21 mouse cellular contexts compared by ENCODE assay signal in the genomic region with DNA sequence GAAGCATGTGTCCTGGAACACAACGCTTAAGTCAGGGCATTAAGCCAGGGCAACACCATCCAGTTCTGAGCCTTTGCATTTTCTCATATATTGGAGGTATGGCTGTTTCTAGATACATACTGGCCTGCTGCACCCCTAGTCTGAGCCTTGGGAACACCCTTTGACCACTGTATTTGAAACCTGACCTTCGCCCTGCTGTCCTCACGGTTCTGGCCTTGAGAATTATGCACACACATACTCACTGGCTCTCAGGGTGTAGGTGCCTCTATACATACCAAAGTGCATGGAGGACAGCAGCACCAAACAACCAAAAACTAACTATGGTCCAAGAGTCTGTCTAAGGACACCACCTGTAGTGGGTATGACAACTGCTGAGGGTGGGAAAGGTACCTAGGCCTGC. TPM values are rescaled to one million over a fixed set of nuclear protein-coding genes. Genes with fewer than 3 reads are reported as not detected.
DNase-seq lines count a peak whose midpoint lies in the region; ATAC-seq and TF ChIP-seq lines count a peak whose summit lies in the region.
"Had no signal": no experiment of that assay in that cellular context is flagged by ENCODE, and none has a peak within 500 bp of the region (broad histone marks: within the 10 kb centered on the region; RNA-seq: fewer than 3 reads in every experiment).

No protein-coding gene starts in this region.

- H3K27ac ChIP-seq in kidney, postnatal 0 days, result no peak overlapping the region
- 0 out of 2 replicates have a peak overlapping the region, but pooled peaks have one; percentile 33 for H3K27ac ChIP-seq in stomach, embryonic 16.5 days (ENCODE audit: low read length)
- no peak overlapping the region for H3K27ac ChIP-seq in stomach, postnatal 0 days (replicated peaks)
- 0 out of 2 replicates have a peak overlapping the region, but pooled peaks have one; percentile 3 for H3K27ac ChIP-seq in liver, embryonic 15.5 days (replicated peaks)
- H3K27ac ChIP-seq: embryonic facial prominence, embryonic 12.5 days; forebrain, embryonic 15.5 days; heart, embryonic 10.5 days; hindbrain, embryonic 12.5 days had no signal

- TF ChIP-seq CTCF in kidney, postnatal 0 days (IDR thresholded peaks at IDR 0.05; ENCODE audit: low read depth), result no peak
- TF ChIP-seq CTCF in stomach, postnatal 0 days (IDR thresholded peaks at IDR 0.05; ENCODE audit: low read depth), result no peak

- H3K9ac ChIP-seq in kidney, postnatal 0 days (ENCODE audit: low read depth, low read length), result no peak overlapping the region
- H3K9ac ChIP-seq in stomach, embryonic 16.5 days (ENCODE audit: low read length), result no peak overlapping the region
- no peak overlapping the region for H3K9ac ChIP-seq in stomach, postnatal 0 days (ENCODE audit: low read length)
- H3K9ac ChIP-seq in liver, embryonic 15.5 days, result no peak overlapping the region
- H3K9ac ChIP-seq: embryonic facial prominence, embryonic 12.5 days; forebrain, embryonic 15.5 days; hindbrain, embryonic 12.5 days had no signal

- no peak for DNase-seq in kidney, postnatal 0 days (ENCODE audit: low spot score)
- no peak for DNase-seq in kidney, adult 8-10 months
- DNase-seq in stomach, postnatal 0 days (ENCODE audit: low spot score), result no peak
- no peak for DNase-seq in cerebellum, postnatal 36 days
- DNase-seq in spleen, postnatal 14 days (ENCODE audit: low spot score in 2 of 2), result no peak
- DNase-seq: adrenal gland, postnatal 25 days; cerebellum, adult 2 months; cerebellum, postnatal 10 days; gastrocnemius, postnatal 36 days; heart, adult 18-20 months; heart, postnatal 10 days; heart, postnatal 4 days had no signal

- no peak for TF ChIP-seq EP300 in stomach, postnatal 0 days (optimal IDR thresholded peaks at IDR 0.05)

- H3K4me3 ChIP-seq in kidney, postnatal 0 days (replicated peaks; ENCODE audit: low read depth, low read length), result no peak overlapping the region
- no peak overlapping the region for H3K4me3 ChIP-seq in stomach, embryonic 16.5 days (replicated peaks; ENCODE audit: low read length)
- no peak overlapping the region for H3K4me3 ChIP-seq in stomach, postnatal 0 days (ENCODE audit: low read depth, low read length)
- no peak overlapping the region for H3K4me3 ChIP-seq in liver, embryonic 15.5 days (replicated peaks)
- H3K4me3 ChIP-seq: embryonic facial prominence, embryonic 12.5 days; forebrain, embryonic 15.5 days; heart, embryonic 10.5 days; hindbrain, embryonic 12.5 days had no signal

- peaks cover 81% of the 10 kb centered on the region for H3K36me3 ChIP-seq in kidney, postnatal 0 days (ENCODE audit: insufficient read depth, low read length)
- H3K36me3 ChIP-seq in stomach, embryonic 16.5 days (ENCODE audit: control insufficient read depth, insufficient read depth, low read length), result peaks cover 43% of the 10 kb centered on the region
- H3K36me3 ChIP-seq in stomach, postnatal 0 days (ENCODE audit: control insufficient read depth, insufficient read depth, low read length), result peaks cover 53% of the 10 kb centered on the region
- H3K36me3 ChIP-seq in liver, embryonic 15.5 days (replicated peaks), result peaks cover 96% of the 10 kb centered on the region

- 0 out of 2 replicates have a peak, but pooled peaks have one; percentile 27 for ATAC-seq in kidney, postnatal 0 days (replicated peaks; ENCODE audit: low FRiP score, low read depth)
- no peak for ATAC-seq in stomach, embryonic 16.5 days (ENCODE audit: insufficient read depth, low FRiP score)
- no peak for ATAC-seq in stomach, postnatal 0 days (ENCODE audit: low FRiP score, low TSS enrichment)
- no peak for ATAC-seq in liver, embryonic 15.5 days (ENCODE audit: insufficient read depth)
- ATAC-seq: activated CD4-positive, CD25-positive, alpha-beta regulatory T cell, adult 4 months; forebrain, embryonic 15.5 days; Patski had no signal

- WGBS in kidney, postnatal 0 days, result 92% methylated on average over 3 of the region's 3 CpGs
- 86% methylated on average over 3 of the region's 3 CpGs for WGBS in stomach, embryonic 16.5 days
- whole genome bisulfite sequencing in stomach, postnatal 0 days, result 93% methylated on average over 3 of the region's 3 CpGs
- WGBS in liver, embryonic 15.5 days (ENCODE audit: insufficient replicate concordance), result 90% methylated on average over 3 of the region's 3 CpGs

- H3K9me3 ChIP-seq in kidney, postnatal 0 days (replicated peaks; ENCODE audit: low read length), result no peaks in the 10 kb centered on the region
- H3K9me3 ChIP-seq in stomach, embryonic 16.5 days (replicated peaks; ENCODE audit: control insufficient read depth, low read length), result no peaks in the 10 kb centered on the region
- H3K9me3 ChIP-seq in stomach, postnatal 0 days (ENCODE audit: control insufficient read depth, low read length), result no peaks in the 10 kb centered on the region
- no peaks in the 10 kb centered on the region for H3K9me3 ChIP-seq in liver, embryonic 15.5 days (replicated peaks)
- H3K9me3 ChIP-seq: embryonic facial prominence, embryonic 12.5 days; forebrain, embryonic 15.5 days; heart, embryonic 10.5 days; hindbrain, embryonic 12.5 days had no signal

- H3K4me2 ChIP-seq in kidney, postnatal 0 days (ENCODE audit: low read length), result no peak overlapping the region
- no peak overlapping the region for H3K4me2 ChIP-seq in stomach, embryonic 16.5 days (ENCODE audit: low read depth, low read length)
- no peak overlapping the region for H3K4me2 ChIP-seq in stomach, postnatal 0 days (replicated peaks; ENCODE audit: low read depth)
- H3K4me2 ChIP-seq in liver, embryonic 15.5 days, result no peak overlapping the region
- H3K4me2 ChIP-seq: embryonic facial prominence, embryonic 12.5 days; forebrain, embryonic 15.5 days; hindbrain, embryonic 12.5 days had no signal

- no peaks in the 10 kb centered on the region for H3K27me3 ChIP-seq in kidney, postnatal 0 days (ENCODE audit: insufficient read depth, low read length)
- H3K27me3 ChIP-seq in stomach, embryonic 16.5 days (ENCODE audit: control insufficient read depth, insufficient read depth, low read length), result no peaks in the 10 kb centered on the region
- H3K27me3 ChIP-seq in stomach, postnatal 0 days (ENCODE audit: control insufficient read depth, insufficient read depth, low read length), result no peaks in the 10 kb centered on the region
- no peaks in the 10 kb centered on the region for H3K27me3 ChIP-seq in liver, embryonic 15.5 days
- H3K27me3 ChIP-seq: CH12.LX; embryonic facial prominence, embryonic 12.5 days; forebrain, embryonic 15.5 days; hindbrain, embryonic 12.5 days; Patski had no signal

- no peaks in the 10 kb centered on the region for H3K4me1 ChIP-seq in kidney, postnatal 0 days (replicated peaks; ENCODE audit: insufficient read depth, low read length)
- H3K4me1 ChIP-seq in stomach, embryonic 16.5 days (ENCODE audit: control insufficient read depth, insufficient read depth, low read length), result no peaks in the 10 kb centered on the region
- no peaks in the 10 kb centered on the region for H3K4me1 ChIP-seq in stomach, postnatal 0 days (replicated peaks; ENCODE audit: control insufficient read depth, insufficient read depth)
- H3K4me1 ChIP-seq in liver, embryonic 15.5 days (replicated peaks), result no peaks in the 10 kb centered on the region; the same call in 1 of the 2 replicates
- H3K4me1 ChIP-seq: embryonic facial prominence, embryonic 12.5 days; forebrain, embryonic 15.5 days; heart, embryonic 10.5 days had no signal

RNA-seq across cellular contexts. Expression of a gene that starts 11.4 kb away (rescaled TPM):
- polyA plus RNA-seq in kidney, postnatal 0 days (2015; fragmentation: Nextera tagmentation; extraction: Ambion mirVana), result 35.7 and 43.4 TPM in 2 replicates
- 55.0 and 59.9 TPM in 2 replicates for polyA plus RNA-seq in stomach, embryonic 16.5 days (2015; fragmentation: Nextera tagmentation; extraction: Ambion mirVana)
- 25.4 and 28.8 TPM in 2 replicates for polyA plus RNA-seq in stomach, postnatal 0 days (2015; fragmentation: Nextera tagmentation; extraction: Ambion mirVana)
- polyA plus RNA-seq in liver, embryonic 15.5 days (2015; fragmentation: Nextera tagmentation; extraction: Ambion mirVana), result 31.2 and 34.8 TPM in 2 replicates

RNA-seq across cellular contexts. Expression of a gene that starts 11.7 kb away (rescaled TPM):
- 61.0 and 65.9 TPM in 2 replicates for polyA plus RNA-seq in kidney, postnatal 0 days (2015; fragmentation: Nextera tagmentation; extraction: Ambion mirVana)
- 78.9 and 88.5 TPM in 2 replicates for polyA plus RNA-seq in stomach, embryonic 16.5 days (2015; fragmentation: Nextera tagmentation; extraction: Ambion mirVana)
- 34.7 and 38.6 TPM in 2 replicates for polyA plus RNA-seq in stomach, postnatal 0 days (2015; fragmentation: Nextera tagmentation; extraction: Ambion mirVana)
- 36.3 and 40.4 TPM in 2 replicates for polyA plus RNA-seq in liver, embryonic 15.5 days (2015; fragmentation: Nextera tagmentation; extraction: Ambion mirVana)

RNA-seq across cellular contexts. Expression of a gene that starts 18.8 kb away (rescaled TPM):
- polyA plus RNA-seq in kidney, postnatal 0 days (2015; fragmentation: Nextera tagmentation; extraction: Ambion mirVana), result 0.93 and 1.1 TPM in 2 replicates
- 17.5 and 21.3 TPM in 2 replicates for polyA plus RNA-seq in stomach, embryonic 16.5 days (2015; fragmentation: Nextera tagmentation; extraction: Ambion mirVana)
- 15.9 and 19.2 TPM in 2 replicates for polyA plus RNA-seq in stomach, postnatal 0 days (2015; fragmentation: Nextera tagmentation; extraction: Ambion mirVana)
- 0.12 and 0.15 TPM in 2 replicates for polyA plus RNA-seq in liver, embryonic 15.5 days (2015; fragmentation: Nextera tagmentation; extraction: Ambion mirVana)

RNA-seq across cellular contexts. Expression of a gene that starts 36.6 kb away (rescaled TPM):
- 395 and 467 TPM in 2 replicates for polyA plus RNA-seq in kidney, postnatal 0 days (2015; fragmentation: Nextera tagmentation; extraction: Ambion mirVana)
- 240 and 266 TPM in 2 replicates for polyA plus RNA-seq in stomach, embryonic 16.5 days (2015; fragmentation: Nextera tagmentation; extraction: Ambion mirVana)
- polyA plus RNA-seq in stomach, postnatal 0 days (2015; fragmentation: Nextera tagmentation; extraction: Ambion mirVana), result 327 and 335 TPM in 2 replicates
- 125 and 143 TPM in 2 replicates for polyA plus RNA-seq in liver, embryonic 15.5 days (2015; fragmentation: Nextera tagmentation; extraction: Ambion mirVana)

RNA-seq across cellular contexts. Expression of a gene that starts 40.3 kb away (rescaled TPM):
- 2,445 and 2,952 TPM in 2 replicates for polyA plus RNA-seq in kidney, postnatal 0 days (2015; fragmentation: Nextera tagmentation; extraction: Ambion mirVana)
- 1,502 and 1,716 TPM in 2 replicates for polyA plus RNA-seq in stomach, embryonic 16.5 days (2015; fragmentation: Nextera tagmentation; extraction: Ambion mirVana)
- polyA plus RNA-seq in stomach, postnatal 0 days (2015; fragmentation: Nextera tagmentation; extraction: Ambion mirVana), result 2,079 and 2,215 TPM in 2 replicates
- polyA plus RNA-seq in liver, embryonic 15.5 days (2015; fragmentation: Nextera tagmentation; extraction: Ambion mirVana), result 745 and 882 TPM in 2 replicates

Comparison
In these comparisons a context has a peak if more than half of its experiments do, and no peak if none do; other contexts are left out.
1. H3K27ac ChIP-seq: peak in stomach, embryonic 16.5 days (single experiment) and liver, embryonic 15.5 days (single experiment); none in kidney, postnatal 0 days (single experiment) and stomach, postnatal 0 days (single experiment).